Mouse (Mus musculus) CH12.LX (cell line): ENCODE data around the gene Zbtb48. TPM values are rescaled to one million over a fixed set of nuclear protein-coding genes. Genes with fewer than 3 reads are reported as not detected.

ENCODE experiments used
- DNase-seq: peaks from one replicate; pipeline ENCODE4 v3.0.0-alpha.2; 2013; ENCODE audit errors: extremely low read depth
- H3K27ac ChIP-seq: 2 replicates; pipeline ENCODE4 v1.5.1; 2012; ENCODE audit warnings: low read depth, mild to moderate bottlenecking, control low read depth, moderate library complexity; ENCODE audit not compliant: insufficient read depth
- H3K27me3 ChIP-seq: replicated peaks from 2 replicates; pipeline ENCODE3; 2012; ENCODE audit warnings: inconsistent platforms
- H3K36me3 ChIP-seq, 2 experiments: replicated peaks in 1 of 2; 2 replicates each; pipeline versions ENCODE3 to v1.6.1; 2012; ENCODE audit warnings: inconsistent platforms in 1 of 2, low read length in 1 of 2, mild to moderate bottlenecking in 1 of 2, mixed read lengths in 1 of 2, moderate library complexity in 1 of 2; ENCODE audit not compliant: control insufficient read depth in 1 of 2, insufficient read depth in 1 of 2
- H3K4me1 ChIP-seq, 2 experiments: 2 replicates each; pipeline ENCODE4 v1.6.1; 2012; ENCODE audit warnings: inconsistent platforms in 1 of 2, moderate library complexity in 1 of 2; ENCODE audit not compliant: insufficient read depth in 2 of 2, control insufficient read depth in 1 of 2
- H3K4me2 ChIP-seq: 2 replicates; pipeline ENCODE4 v1.6.1; 2012; ENCODE audit warnings: low read depth, mild to moderate bottlenecking, control low read depth; ENCODE audit not compliant: poor library complexity, insufficient read depth, severe bottlenecking
- H3K4me3 ChIP-seq, 3 experiments: fragments of 150-350 bp in 1 of 3; sonication (generic) in 1 of 3; replicated peaks in 1 of 3; 2 replicates each; pipeline versions ENCODE3 to v1.5.1; 2011 to 2012; ENCODE audit warnings: low read depth in 2 of 3, low read length in 2 of 3, mild to moderate bottlenecking in 2 of 3, moderate library complexity in 2 of 3, control low read depth in 1 of 3, improper control_type of control experiment in 1 of 3, inconsistent platforms in 1 of 3, mixed read lengths in 1 of 3; ENCODE audit not compliant: poor library complexity in 1 of 3
- H3K79me2 ChIP-seq: replicated peaks from 2 replicates; pipeline ENCODE4 v1.6.1; 2012; ENCODE audit warnings: mild to moderate bottlenecking, moderate library complexity; ENCODE audit not compliant: control insufficient read depth, poor library complexity, insufficient read depth, severe bottlenecking; ENCODE audit errors: extremely low read depth
- H3K9ac ChIP-seq: 2 replicates; pipeline ENCODE4 v1.6.1; 2012; ENCODE audit warnings: low read depth, mild to moderate bottlenecking, control low read depth, moderate library complexity; ENCODE audit not compliant: insufficient read depth
- H3K9me3 ChIP-seq: replicated peaks from 2 replicates; pipeline ENCODE3; 2012; ENCODE audit warnings: low read length, inconsistent platforms, mixed read lengths
- BHLHE40 ChIP-seq: IDR thresholded peaks from 2 replicates; pipeline ENCODE4 v1.6.1; 2011; ENCODE audit warnings: mild to moderate bottlenecking, low read depth, low read length, improper control_type of control experiment
- CHD1 ChIP-seq: IDR thresholded peaks from 2 replicates; pipeline ENCODE4 v1.6.1; 2012; ENCODE audit warnings: low read depth, low read length, improper control_type of control experiment, inconsistent platforms
- CTCF ChIP-seq, 2 experiments: IDR thresholded peaks in 1 of 2; conservative IDR thresholded peaks in 1 of 2; 2 replicates each; pipeline ENCODE4 v1.5.1; 2011 to 2012; ENCODE audit warnings: low read depth in 2 of 2, low read length in 2 of 2, improper control_type of control experiment in 1 of 2, inconsistent platforms in 1 of 2, mild to moderate bottlenecking in 1 of 2, moderate library complexity in 1 of 2
- GABPA ChIP-seq: IDR thresholded peaks from 2 replicates; pipeline ENCODE4 v1.6.1; 2012; ENCODE audit warnings: low read depth, low read length, improper control_type of control experiment, inconsistent platforms; ENCODE audit not compliant: insufficient replicate concordance
- JUND ChIP-seq: conservative IDR thresholded peaks from 2 replicates; pipeline ENCODE4 v1.6.1; 2011; ENCODE audit warnings: low read depth, low read length, improper control_type of control experiment
- MAFK ChIP-seq: IDR thresholded peaks from 2 replicates; pipeline ENCODE4 v1.6.1; 2011; ENCODE audit warnings: low read length, improper control_type of control experiment; ENCODE audit not compliant: insufficient replicate concordance
- MAX ChIP-seq: IDR thresholded peaks from 2 replicates; pipeline ENCODE4 v1.6.1; 2011; ENCODE audit warnings: low read length, improper control_type of control experiment
- MAZ ChIP-seq: IDR thresholded peaks from 2 replicates; pipeline ENCODE4 v1.6.1; 2012; ENCODE audit warnings: low read depth, mild to moderate bottlenecking, inconsistent platforms, low read length, improper control_type of control experiment, moderate library complexity
- MEF2A ChIP-seq: IDR thresholded peaks from 2 replicates; pipeline ENCODE4 v1.6.1; 2014; ENCODE audit warnings: low read depth, mild to moderate bottlenecking, inconsistent platforms, low read length, improper control_type of control experiment, borderline replicate concordance
- MYC ChIP-seq: IDR thresholded peaks from 2 replicates; pipeline ENCODE4 v1.6.1; 2011; ENCODE audit warnings: low read depth, mild to moderate bottlenecking, improper control_type of control experiment, low read length
- NRF1 ChIP-seq: IDR thresholded peaks from 2 replicates; pipeline ENCODE4 v1.6.1; 2014; ENCODE audit warnings: low read depth, mild to moderate bottlenecking, inconsistent platforms, low read length, improper control_type of control experiment, moderate library complexity
- POLR2A ChIP-seq: IDR thresholded peaks from 2 replicates; pipeline ENCODE4 v1.6.1; 2011; ENCODE audit warnings: low read depth, mild to moderate bottlenecking, improper control_type of control experiment, low read length
- POLR2AphosphoS2 ChIP-seq: IDR thresholded peaks from 2 replicates; pipeline ENCODE4 v1.6.1; 2011; ENCODE audit warnings: low read depth, low read length, improper control_type of control experiment
- RAD21 ChIP-seq: IDR thresholded peaks from 2 replicates; pipeline ENCODE4 v1.6.1; 2011; ENCODE audit warnings: low read depth, mild to moderate bottlenecking, low read length, improper control_type of control experiment, moderate library complexity
- SMC3 ChIP-seq: IDR thresholded peaks from 2 replicates; pipeline ENCODE4 v1.6.1; 2011; ENCODE audit warnings: low read depth, low read length, improper control_type of control experiment
- TBP ChIP-seq: conservative IDR thresholded peaks from 2 replicates; pipeline ENCODE4 v1.6.1; 2011; ENCODE audit warnings: low read depth, low read length, improper control_type of control experiment
- ZC3H11A ChIP-seq: IDR thresholded peaks from 2 replicates; pipeline ENCODE4 v1.6.1; 2012; ENCODE audit warnings: low read depth, mild to moderate bottlenecking, inconsistent platforms, low read length, improper control_type of control experiment
- ZKSCAN1 ChIP-seq: IDR thresholded peaks from 2 replicates; pipeline ENCODE4 v1.6.1; 2012; ENCODE audit warnings: low read depth, inconsistent platforms, low read length, improper control_type of control experiment, borderline replicate concordance
- ZNF384 ChIP-seq: IDR thresholded peaks from 2 replicates; pipeline ENCODE4 v1.6.1; 2012; ENCODE audit warnings: low read depth, low read length, improper control_type of control experiment, inconsistent platforms
- dilution Hi-C: fragments of 300-500 bp; cut with MboI; formaldehyde crosslinking; loops from 2 replicates; pipeline ENCODE4 v1.14.3; 2020; ENCODE audit warnings: low sequenced_read_pairs; ENCODE audit not compliant: extremely low pct_unique_long_range_greater_than_20kb, extremely low pct_ligation_motif_present
- in situ Hi-C: fragments of 300-500 bp; cut with MboI; formaldehyde crosslinking; loops from 3 replicates; pipeline ENCODE4 v1.14.3; 2019; ENCODE audit warnings: low sequenced_read_pairs, low pct_ligation_motif_present, low pct_unique_long_range_greater_than_20kb, mixed read lengths
- polyA plus RNA-seq: library from polyadenylated mRNA; unstranded; fragments of >175 nt; gene quantifications from 2 replicates; pipeline ENCODE4 v1.2.1, GENCODE M21; 2012; ENCODE audit warnings: low read depth; ENCODE audit not compliant: insufficient read length
- total RNA-seq, 2 experiments: library from RNA; depleted of rRNA; stranded (reverse); fragments of 300-350 nt in 1 of 2; fragments of >200 nt in 1 of 2; gene quantifications; 2 replicates each; pipeline ENCODE4 v1.2.3; 2012 to 2014

Zbtb48 gene
- total and polyA plus RNA-seq, 3 experiments: 7.4 to 13.6 (median 10.5) TPM

DNA sequence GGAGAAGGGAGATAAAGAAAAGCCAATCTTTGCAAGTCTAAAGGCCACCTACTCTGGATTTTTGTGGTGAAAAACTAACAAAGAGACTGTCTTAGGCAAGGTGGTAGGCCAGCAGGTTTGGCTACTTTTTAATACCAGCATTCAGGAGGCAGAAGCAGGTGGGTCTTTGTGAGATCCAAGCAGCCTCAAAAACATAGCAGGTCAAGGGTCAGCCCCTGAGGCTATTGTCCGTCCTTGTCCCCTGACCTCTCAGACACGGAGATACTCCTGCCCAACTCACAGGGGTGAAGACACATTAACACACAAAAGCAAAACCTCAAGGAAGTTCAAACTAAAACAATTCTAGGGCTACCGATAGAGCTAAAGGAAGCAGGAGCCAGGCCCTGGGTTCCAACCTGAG, 20.7 kb downstream of the Zbtb48 start:
- Histone ChIP-seq H3K4me1 (peaks cover 9 to 31% of the 10 kb centered on the region in 2 experiments), H3K36me3 (peaks cover 0 to 3% of the 10 kb centered on the region in 2 experiments), H3K4me2 (no peak overlapping the region), H3K9me3 (no peaks in the 10 kb centered on the region), H3K27ac (no peak overlapping the region), H3K27me3 (peaks cover 18% of the 10 kb centered on the region), H3K79me2 (0 out of 2 replicates have a peak, but pooled peaks cover 2% of the 10 kb centered on the region), H3K9ac (no peak overlapping the region), H3K4me3 (no peak overlapping the region)
- DNase-seq: no peak
- in situ Hi-C loops (no loop called here), dilution Hi-C loops (no loop called here)
- no peak for TF ChIP-seq NRF1
- no peak for TF ChIP-seq POLR2A
- TF ChIP-seq ZNF384: no peak
- no peak for TF ChIP-seq CHD1
- TF ChIP-seq TBP: no peak
- TF ChIP-seq ZKSCAN1: no peak
- no peak for TF ChIP-seq BHLHE40
- no peak for TF ChIP-seq GABPA
- no peak for TF ChIP-seq MEF2A
- TF ChIP-seq JUND: no peak
- TF ChIP-seq MAX: no peak
- TF ChIP-seq ZC3H11A: no peak
- no peak for TF ChIP-seq RAD21

DNA sequence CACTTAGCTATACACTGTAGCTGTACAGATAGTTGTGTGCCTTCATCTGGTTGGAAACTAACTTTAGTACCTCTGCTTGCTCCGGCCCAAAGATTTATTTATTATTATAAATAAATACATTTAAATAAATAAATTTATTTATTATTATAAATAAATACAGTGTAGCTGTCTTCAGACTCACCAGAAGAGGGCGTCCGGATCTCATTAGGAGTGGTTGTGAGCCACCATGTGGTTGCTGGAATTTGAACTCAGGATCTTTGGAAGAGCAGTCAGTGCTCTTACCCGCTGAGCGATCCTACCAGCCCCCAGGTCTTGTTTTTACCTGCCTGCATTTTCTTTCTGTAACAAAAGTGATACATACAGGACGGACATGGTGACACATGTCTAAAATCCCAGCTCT, 21.3 kb downstream of the Zbtb48 start:
- H3K4me3 ChIP-seq: no peak overlapping the region
- H3K4me2 ChIP-seq: no peak overlapping the region
- H3K27ac ChIP-seq: no peak overlapping the region
- H3K9ac ChIP-seq: no peak overlapping the region
- no peaks in the 10 kb centered on the region for H3K36me3 ChIP-seq
- peaks cover 18% of the 10 kb centered on the region for H3K27me3 ChIP-seq
- no peak for DNase-seq
- in situ Hi-C loops: no loop called here
- 0 out of 2 replicates have a peak, but pooled peaks cover 2% of the 10 kb centered on the region for H3K79me2 ChIP-seq
- dilution Hi-C loops: no loop called here
- H3K4me1 ChIP-seq: peaks cover 9 to 24% of the 10 kb centered on the region in 2 experiments
- TF ChIP-seq MYC (peak; percentile 34; the same call in 1 of the 2 replicates), MAFK (no peak), CTCF (conservative IDR thresholded peaks at IDR 0.05 in 1 of 2, IDR thresholded peaks at IDR 0.05 in 1 of 2; ENCODE audit: low read depth in 2 of 2, low read length in 2 of 2) (peak in 1 of 2 experiments; percentile 52; a peak in 2 of 4 replicates), MAZ (no peak), POLR2AphosphoS2 (no peak), SMC3 (0 out of 2 replicates have a peak, but pooled peaks have one; percentile 2), MEF2A (no peak)
- H3K9me3 ChIP-seq: no peaks in the 10 kb centered on the region
